Mouse (Mus musculus): Measurements from ENCODE around the gene Flnc. TPM values are rescaled to one million over a fixed set of nuclear protein-coding genes. Genes with fewer than 3 reads are reported as not detected.

Gene Flnc
- polyA plus RNA-seq, 1 experiment from 2014 or later, result 47.7 TPM

GRCm38 (mm10) chr6:29494101-29494500 lies 61.0 kb downstream of the Flnc start:
- Histone ChIP-seq H3K36me3 (ENCODE audit: control insufficient read depth, insufficient read depth, low read length) (no peaks in the 10 kb centered on the region; the same call in 1 of the 2 replicates), H3K9me3 (ENCODE audit: control insufficient read depth, low read length) (no peaks in the 10 kb centered on the region), H3K27ac (replicated peaks in 1 of 2; ENCODE audit: control insufficient read depth in 1 of 2, insufficient read depth in 1 of 2, low read depth in 2 of 2, low read length in 2 of 2) (no peak overlapping the region), H3K27me3 (ENCODE audit: control insufficient read depth, insufficient read depth, low read length) (peaks cover 25% of the 10 kb centered on the region), H3K4me3 (ENCODE audit: control insufficient read depth in 1 of 2, insufficient read depth in 1 of 2, low read depth in 1 of 2, low read length in 2 of 2) (no peak overlapping the region), H3K4me1 (ENCODE audit: control insufficient read depth in 2 of 2, insufficient read depth in 2 of 2, low read length in 2 of 2) (peaks cover 0 to 4% of the 10 kb centered on the region in 2 experiments; a peak in 1 of 4 replicates), H3K9ac (ENCODE audit: low read length) (no peak overlapping the region), H3K4me2 (ENCODE audit: low read length) (no peak overlapping the region)
- 63% methylated on average over 4 of the region's 4 CpGs for WGBS
- no peak for ATAC-seq (ENCODE audit: insufficient number of reproducible peaks, insufficient read depth, low FRiP score, low read depth)

GRCm38 (mm10) chr6:29496270-29496669 lies 63.2 kb downstream of the Flnc start:
- Histone ChIP-seq H3K27me3 (ENCODE audit: control insufficient read depth, insufficient read depth, low read length) (peaks cover 25% of the 10 kb centered on the region), H3K36me3 (ENCODE audit: control insufficient read depth, insufficient read depth, low read length) (no peaks in the 10 kb centered on the region; the same call in 1 of the 2 replicates), H3K9me3 (ENCODE audit: control insufficient read depth, low read length) (no peaks in the 10 kb centered on the region), H3K27ac (replicated peaks in 1 of 2; ENCODE audit: control insufficient read depth in 1 of 2, insufficient read depth in 1 of 2, low read depth in 2 of 2, low read length in 2 of 2) (no peak overlapping the region), H3K9ac (ENCODE audit: low read length) (no peak overlapping the region), H3K4me1 (ENCODE audit: control insufficient read depth in 2 of 2, insufficient read depth in 2 of 2, low read length in 2 of 2) (peaks cover 0 to 4% of the 10 kb centered on the region in 2 experiments; a peak in 1 of 4 replicates), H3K4me2 (ENCODE audit: low read length) (peak overlapping the region; percentile 1), H3K4me3 (ENCODE audit: control insufficient read depth in 1 of 2, insufficient read depth in 1 of 2, low read depth in 1 of 2, low read length in 2 of 2) (no peak overlapping the region)
- peak; percentile 9; the same call in 1 of the 2 replicates for ATAC-seq (ENCODE audit: insufficient number of reproducible peaks, insufficient read depth, low FRiP score, low read depth)
- WGBS, result 23% methylated on average over 21 of the region's 25 CpGs

GRCm38 (mm10) chr6:29497791-29498190 lies 64.7 kb downstream of the Flnc start:
- ATAC-seq (ENCODE audit: insufficient number of reproducible peaks, insufficient read depth, low FRiP score, low read depth), result no peak
- no peaks in the 10 kb centered on the region for H3K9me3 ChIP-seq (ENCODE audit: control insufficient read depth, low read length)
- H3K36me3 ChIP-seq (ENCODE audit: control insufficient read depth, insufficient read depth, low read length), result no peaks in the 10 kb centered on the region; the same call in 1 of the 2 replicates
- H3K4me3 ChIP-seq (ENCODE audit: control insufficient read depth in 1 of 2, insufficient read depth in 1 of 2, low read depth in 1 of 2, low read length in 2 of 2), result no peak overlapping the region
- H3K4me1 ChIP-seq (ENCODE audit: control insufficient read depth in 2 of 2, insufficient read depth in 2 of 2, low read length in 2 of 2), result peaks cover 0 to 4% of the 10 kb centered on the region in 2 experiments; a peak in 1 of 4 replicates
- H3K27me3 ChIP-seq (ENCODE audit: control insufficient read depth, insufficient read depth, low read length), result peaks cover 25% of the 10 kb centered on the region
- WGBS, result 37% methylated on average over 2 of the region's 2 CpGs
- no peak overlapping the region for H3K27ac ChIP-seq (replicated peaks in 1 of 2; ENCODE audit: control insufficient read depth in 1 of 2, insufficient read depth in 1 of 2, low read depth in 2 of 2, low read length in 2 of 2)
- no peak overlapping the region for H3K9ac ChIP-seq (ENCODE audit: low read length)
- no peak overlapping the region for H3K4me2 ChIP-seq (ENCODE audit: low read length)

- Histone ChIP-seq H3K27me3 (ENCODE audit: control insufficient read depth, insufficient read depth, low read length) (peaks cover 25% of the 10 kb centered on the region), H3K9me3 (ENCODE audit: control insufficient read depth, low read length) (no peaks in the 10 kb centered on the region), H3K4me1 (ENCODE audit: control insufficient read depth in 2 of 2, insufficient read depth in 2 of 2, low read length in 2 of 2) (peaks cover 0 to 4% of the 10 kb centered on the region in 2 experiments; a peak in 1 of 4 replicates), H3K27ac (replicated peaks in 1 of 2; ENCODE audit: control insufficient read depth in 1 of 2, insufficient read depth in 1 of 2, low read depth in 2 of 2, low read length in 2 of 2) (no peak overlapping the region), H3K9ac (ENCODE audit: low read length) (no peak overlapping the region), H3K4me3 (ENCODE audit: control insufficient read depth in 1 of 2, insufficient read depth in 1 of 2, low read depth in 1 of 2, low read length in 2 of 2) (no peak overlapping the region), H3K4me2 (ENCODE audit: low read length) (no peak overlapping the region), H3K36me3 (ENCODE audit: control insufficient read depth, insufficient read depth, low read length) (no peaks in the 10 kb centered on the region; the same call in 1 of the 2 replicates)
- 74% methylated on average over 7 of the region's 7 CpGs for whole genome bisulfite sequencing
- ATAC-seq (ENCODE audit: insufficient number of reproducible peaks, insufficient read depth, low FRiP score, low read depth), result no peak
Measured at GRCm38 (mm10) chr6:29500177-29500576, 67.1 kb downstream of the Flnc start.

GRCm38 (mm10) chr6:29500810-29501209 lies 67.8 kb downstream of the Flnc start:
- no peak overlapping the region for H3K4me2 ChIP-seq (ENCODE audit: low read length)
- no peaks in the 10 kb centered on the region; the same call in 1 of the 2 replicates for H3K36me3 ChIP-seq (ENCODE audit: control insufficient read depth, insufficient read depth, low read length)
- no peaks in the 10 kb centered on the region for H3K9me3 ChIP-seq (ENCODE audit: control insufficient read depth, low read length)
- no peak overlapping the region for H3K9ac ChIP-seq (ENCODE audit: low read length)
- WGBS, result 85% methylated on average over 6 of the region's 6 CpGs
- no peak for ATAC-seq (ENCODE audit: insufficient number of reproducible peaks, insufficient read depth, low FRiP score, low read depth)
- peaks cover 0 to 4% of the 10 kb centered on the region in 2 experiments; a peak in 1 of 4 replicates for H3K4me1 ChIP-seq (ENCODE audit: control insufficient read depth in 2 of 2, insufficient read depth in 2 of 2, low read length in 2 of 2)
- no peak overlapping the region for H3K27ac ChIP-seq (replicated peaks in 1 of 2; ENCODE audit: control insufficient read depth in 1 of 2, insufficient read depth in 1 of 2, low read depth in 2 of 2, low read length in 2 of 2)
- peaks cover 20% of the 10 kb centered on the region for H3K27me3 ChIP-seq (ENCODE audit: control insufficient read depth, insufficient read depth, low read length)
- no peak overlapping the region for H3K4me3 ChIP-seq (ENCODE audit: control insufficient read depth in 1 of 2, insufficient read depth in 1 of 2, low read depth in 1 of 2, low read length in 2 of 2)

- Histone ChIP-seq H3K27ac (replicated peaks in 1 of 2; ENCODE audit: control insufficient read depth in 1 of 2, insufficient read depth in 1 of 2, low read depth in 2 of 2, low read length in 2 of 2) (no peak overlapping the region), H3K4me3 (ENCODE audit: control insufficient read depth in 1 of 2, insufficient read depth in 1 of 2, low read depth in 1 of 2, low read length in 2 of 2) (no peak overlapping the region), H3K4me1 (ENCODE audit: control insufficient read depth in 2 of 2, insufficient read depth in 2 of 2, low read length in 2 of 2) (peaks cover 3 to 6% of the 10 kb centered on the region in 2 experiments; a peak in 1 of 4 replicates), H3K36me3 (ENCODE audit: control insufficient read depth, insufficient read depth, low read length) (no peaks in the 10 kb centered on the region; the same call in 1 of the 2 replicates), H3K4me2 (ENCODE audit: low read length) (no peak overlapping the region), H3K9me3 (ENCODE audit: control insufficient read depth, low read length) (no peaks in the 10 kb centered on the region), H3K27me3 (ENCODE audit: control insufficient read depth, insufficient read depth, low read length) (peaks cover 17% of the 10 kb centered on the region), H3K9ac (ENCODE audit: low read length) (no peak overlapping the region)
- ATAC-seq (ENCODE audit: insufficient number of reproducible peaks, insufficient read depth, low FRiP score, low read depth), result no peak
- whole genome bisulfite sequencing, result 100% methylated on average over 1 of the region's 1 CpGs
Measured at GRCm38 (mm10) chr6:29501599-29501998, 68.5 kb downstream of the Flnc start.

- H3K36me3 ChIP-seq (ENCODE audit: control insufficient read depth, insufficient read depth, low read length), result no peaks in the 10 kb centered on the region
- no peak overlapping the region for H3K4me2 ChIP-seq (ENCODE audit: low read length)
- ATAC-seq (ENCODE audit: insufficient number of reproducible peaks, insufficient read depth, low FRiP score, low read depth), result no peak
- peaks cover 15 to 16% of the 10 kb centered on the region in 2 experiments for H3K4me1 ChIP-seq (ENCODE audit: control insufficient read depth in 2 of 2, insufficient read depth in 2 of 2, low read length in 2 of 2)
- peaks cover 3% of the 10 kb centered on the region; the same call in 1 of the 2 replicates for H3K27me3 ChIP-seq (ENCODE audit: control insufficient read depth, insufficient read depth, low read length)
- no peak overlapping the region for H3K9ac ChIP-seq (ENCODE audit: low read length)
- no peak overlapping the region for H3K4me3 ChIP-seq (ENCODE audit: control insufficient read depth in 1 of 2, insufficient read depth in 1 of 2, low read depth in 1 of 2, low read length in 2 of 2)
- 91% methylated on average over 5 of the region's 5 CpGs for WGBS
- H3K9me3 ChIP-seq (ENCODE audit: control insufficient read depth, low read length), result no peaks in the 10 kb centered on the region
- H3K27ac ChIP-seq (replicated peaks in 1 of 2; ENCODE audit: control insufficient read depth in 1 of 2, insufficient read depth in 1 of 2, low read depth in 2 of 2, low read length in 2 of 2), result no peak overlapping the region
Measured at GRCm38 (mm10) chr6:29505493-29505892, 72.4 kb downstream of the Flnc start.

GRCm38 (mm10) chr6:29506834-29507233 lies 73.8 kb downstream of the Flnc start:
- Histone ChIP-seq H3K27me3 (ENCODE audit: control insufficient read depth, insufficient read depth, low read length) (peaks cover 3% of the 10 kb centered on the region; the same call in 1 of the 2 replicates), H3K9ac (ENCODE audit: low read length) (peak overlapping the region; percentile 70), H3K4me3 (ENCODE audit: control insufficient read depth in 1 of 2, insufficient read depth in 1 of 2, low read depth in 1 of 2, low read length in 2 of 2) (peak overlapping the region; percentile 64 to 66), H3K9me3 (ENCODE audit: control insufficient read depth, low read length) (no peaks in the 10 kb centered on the region), H3K27ac (replicated peaks in 1 of 2; ENCODE audit: control insufficient read depth in 1 of 2, insufficient read depth in 1 of 2, low read depth in 2 of 2, low read length in 2 of 2) (no peak overlapping the region), H3K36me3 (ENCODE audit: control insufficient read depth, insufficient read depth, low read length) (no peaks in the 10 kb centered on the region), H3K4me1 (ENCODE audit: control insufficient read depth in 2 of 2, insufficient read depth in 2 of 2, low read length in 2 of 2) (peaks cover 15 to 16% of the 10 kb centered on the region in 2 experiments), H3K4me2 (ENCODE audit: low read length) (peak overlapping the region; percentile 85)
- WGBS, result 26% methylated on average over 8 of the region's 8 CpGs
- no peak for ATAC-seq (ENCODE audit: insufficient number of reproducible peaks, insufficient read depth, low FRiP score, low read depth)

Measured in heart, embryonic 14.5 days (tissue).